Mouse (Mus musculus): ENCODE data around the gene Map2.

The Map2 gene

GRCm38 (mm10) chr1:66196716-66197115, 21.6 kb downstream of the Map2 start:
- DNase-seq (ENCODE audit: low spot score) = no peak

GRCm38 (mm10) chr1:66205517-66205916, 30.4 kb downstream of the Map2 start:
- no peak for DNase-seq (ENCODE audit: low spot score)

- no peak for DNase-seq (ENCODE audit: low spot score)
Observed at GRCm38 (mm10) chr1:66206904-66207303, 31.8 kb downstream of the Map2 start.

GRCm38 (mm10) chr1:66211074-66211791, 36.2 kb downstream of the Map2 start:
- DNase-seq (ENCODE audit: low spot score) = no peak

GRCm38 (mm10) chr1:66221497-66221896, 46.4 kb downstream of the Map2 start:
- no peak for DNase-seq (ENCODE audit: low spot score)

GRCm38 (mm10) chr1:66223331-66223730, 48.3 kb downstream of the Map2 start:
- DNase-seq (ENCODE audit: low spot score) = no peak

DNA sequence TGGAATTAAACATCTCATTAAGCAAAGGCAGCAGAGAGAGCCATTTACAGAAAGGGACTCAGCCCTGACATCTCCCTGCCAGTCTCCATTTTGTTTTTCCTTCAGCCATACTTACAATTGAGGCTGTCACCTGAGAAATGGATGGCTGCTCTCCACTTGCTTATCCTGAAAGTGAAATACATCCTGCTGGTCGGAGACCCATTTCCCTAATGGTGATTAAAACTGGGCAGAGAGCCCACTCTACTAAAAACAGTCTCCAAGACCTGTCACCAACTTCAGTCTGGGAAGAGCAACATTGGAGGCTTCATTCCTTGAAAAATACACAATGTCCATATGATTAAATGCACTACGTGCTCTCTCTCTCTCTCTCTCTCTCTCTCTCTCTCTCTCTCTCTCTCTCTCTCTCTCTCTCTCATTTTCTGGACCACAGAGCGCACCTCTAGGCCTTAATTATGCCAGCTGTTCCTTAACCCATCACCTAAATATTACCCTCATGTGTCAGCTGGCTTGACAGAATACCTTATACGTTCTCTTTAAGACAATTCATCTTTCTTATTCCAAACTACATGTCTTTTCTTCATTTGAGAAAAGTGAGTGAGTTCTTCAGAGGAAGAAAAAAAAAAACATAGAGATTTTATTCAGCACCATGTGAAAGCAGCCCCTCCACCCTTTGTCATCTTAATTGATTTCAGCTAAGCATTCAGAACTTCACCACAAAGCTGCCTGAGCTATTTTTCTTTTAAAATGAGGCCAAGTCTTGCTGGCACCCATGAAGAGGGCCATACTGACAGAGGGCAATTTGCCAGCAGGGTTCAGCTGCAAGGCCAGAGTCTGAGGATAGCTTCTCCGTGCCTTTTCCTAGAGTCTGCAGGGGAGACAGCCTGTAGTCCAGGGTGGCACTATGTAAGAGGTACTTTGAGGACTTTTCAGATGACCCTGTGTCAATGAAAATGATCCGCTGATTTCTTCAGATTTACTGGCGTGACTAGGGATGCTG, 51.6 kb downstream of the Map2 start:
- no peak for DNase-seq (ENCODE audit: low spot score)

DNA sequence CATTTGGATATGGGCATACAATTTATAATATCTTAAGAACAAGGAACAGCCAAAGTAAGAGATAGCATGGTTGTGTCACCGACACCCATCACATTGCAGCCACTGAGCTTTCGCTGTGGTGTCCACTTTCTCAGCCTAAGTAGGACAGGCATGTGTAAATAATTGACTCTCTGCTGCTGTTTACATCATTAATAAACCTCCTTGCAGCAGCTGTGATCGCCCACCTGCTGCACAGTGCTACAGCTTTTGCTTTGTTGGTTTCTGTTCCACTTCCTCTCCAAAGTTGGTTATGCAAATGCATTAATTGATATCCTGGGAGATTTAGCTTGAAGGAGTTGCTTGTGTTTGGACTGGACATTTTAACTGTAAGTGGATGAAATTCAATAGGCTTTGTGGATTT, 53.1 kb downstream of the Map2 start:
- no peak for DNase-seq (ENCODE audit: low spot score)

GRCm38 (mm10) chr1:66230345-66230744, 55.3 kb downstream of the Map2 start:
- DNase-seq (ENCODE audit: low spot score) = no peak

GRCm38 (mm10) chr1:66231963-66232362, 56.9 kb downstream of the Map2 start:
- DNase-seq (ENCODE audit: low spot score) = no peak

DNA sequence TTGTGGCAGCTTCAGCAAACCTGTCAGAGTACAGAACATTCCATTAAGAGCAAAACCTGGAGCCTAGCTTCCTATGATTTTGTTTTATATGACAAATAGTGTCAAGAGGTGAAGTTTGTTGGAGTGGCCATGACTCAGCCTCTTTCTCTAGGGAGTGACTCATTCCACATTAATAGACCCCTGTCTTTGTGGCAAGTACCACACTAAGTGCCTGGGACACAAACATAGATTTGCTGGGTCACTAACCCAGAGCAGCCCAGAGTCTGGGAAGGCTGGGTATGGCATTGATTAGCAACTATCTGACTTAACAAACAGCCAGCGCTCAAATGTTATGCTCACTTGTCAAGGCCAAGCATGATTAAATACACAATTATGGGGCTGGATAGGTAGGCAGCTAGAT, 69.8 kb downstream of the Map2 start:
- no peak for DNase-seq (ENCODE audit: low spot score)

DNA sequence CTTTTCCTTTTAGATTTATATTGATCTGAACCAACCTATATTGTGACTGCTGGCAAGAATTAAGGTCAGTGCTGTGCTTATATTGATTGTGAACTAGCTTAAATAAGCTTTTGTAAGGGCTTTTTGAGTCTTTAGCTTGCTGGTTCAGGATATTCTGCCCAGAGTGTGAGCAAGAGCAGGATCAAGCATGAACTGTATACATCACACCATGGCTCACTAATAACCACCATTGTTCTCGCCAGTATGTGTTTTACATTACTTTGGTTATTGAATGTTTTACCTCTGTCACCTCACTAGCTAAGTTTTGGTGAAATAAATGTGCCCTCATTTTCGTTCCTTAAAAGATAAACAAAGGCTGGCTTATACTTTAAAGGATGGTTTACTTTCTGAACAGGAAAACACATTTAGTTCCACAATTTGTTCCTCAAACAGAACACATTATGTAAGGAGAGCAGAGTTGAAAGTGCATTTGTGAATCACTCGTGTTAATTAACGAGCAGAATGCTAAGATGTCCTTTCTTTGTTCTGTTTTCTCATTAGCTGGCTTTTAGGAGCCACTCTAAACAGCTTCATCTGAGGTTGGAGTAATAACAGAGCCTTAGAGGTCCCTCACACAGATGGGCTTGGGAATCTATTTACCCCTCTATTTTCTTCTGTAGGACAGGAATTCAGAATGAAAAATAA, 76.7 kb downstream of the Map2 start:
- DNase-seq (ENCODE audit: low spot score) = no peak

GRCm38 (mm10) chr1:66252333-66252724, 77.3 kb downstream of the Map2 start:
- DNase-seq (ENCODE audit: low spot score) = no peak

- DNase-seq (ENCODE audit: low spot score) = no peak
Observed at GRCm38 (mm10) chr1:66263220-66263619, 88.1 kb downstream of the Map2 start.

DNA sequence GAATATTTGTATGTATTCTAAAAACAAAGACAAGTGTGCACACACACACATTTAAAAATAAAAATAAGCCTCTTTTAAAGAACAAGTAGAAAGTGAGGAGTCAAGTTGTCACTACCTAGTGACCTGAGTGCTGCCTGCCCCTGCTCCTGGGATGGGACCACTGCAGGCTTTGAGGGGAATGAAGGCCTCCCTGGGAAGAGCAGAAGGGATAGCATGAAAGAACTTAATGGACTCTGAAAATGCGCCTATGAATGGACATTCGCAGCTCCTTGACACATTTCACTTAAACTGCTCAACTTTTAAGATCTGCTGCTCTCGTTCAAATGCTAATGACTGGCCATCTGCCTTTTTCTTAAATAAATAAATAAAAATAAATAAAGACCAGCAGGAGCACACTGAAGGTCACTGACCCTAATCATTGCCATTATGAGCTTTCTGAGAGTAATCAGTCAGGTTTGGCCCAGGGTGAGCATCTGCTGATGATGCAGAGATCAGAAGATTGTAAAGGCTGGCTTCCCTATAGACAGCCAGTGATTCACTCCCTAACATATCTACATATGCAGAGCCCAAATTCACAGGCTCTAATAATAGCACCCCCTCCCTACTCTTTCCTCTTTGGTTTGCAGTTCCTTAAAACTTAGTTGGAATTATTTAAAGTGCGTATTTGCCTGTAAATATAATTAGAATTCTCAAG, 91.3 kb downstream of the Map2 start:
- no peak for DNase-seq (ENCODE audit: low spot score)

GRCm38 (mm10) chr1:66277663-66278062, 102.6 kb downstream of the Map2 start:
- DNase-seq (ENCODE audit: low spot score) = no peak

DNA sequence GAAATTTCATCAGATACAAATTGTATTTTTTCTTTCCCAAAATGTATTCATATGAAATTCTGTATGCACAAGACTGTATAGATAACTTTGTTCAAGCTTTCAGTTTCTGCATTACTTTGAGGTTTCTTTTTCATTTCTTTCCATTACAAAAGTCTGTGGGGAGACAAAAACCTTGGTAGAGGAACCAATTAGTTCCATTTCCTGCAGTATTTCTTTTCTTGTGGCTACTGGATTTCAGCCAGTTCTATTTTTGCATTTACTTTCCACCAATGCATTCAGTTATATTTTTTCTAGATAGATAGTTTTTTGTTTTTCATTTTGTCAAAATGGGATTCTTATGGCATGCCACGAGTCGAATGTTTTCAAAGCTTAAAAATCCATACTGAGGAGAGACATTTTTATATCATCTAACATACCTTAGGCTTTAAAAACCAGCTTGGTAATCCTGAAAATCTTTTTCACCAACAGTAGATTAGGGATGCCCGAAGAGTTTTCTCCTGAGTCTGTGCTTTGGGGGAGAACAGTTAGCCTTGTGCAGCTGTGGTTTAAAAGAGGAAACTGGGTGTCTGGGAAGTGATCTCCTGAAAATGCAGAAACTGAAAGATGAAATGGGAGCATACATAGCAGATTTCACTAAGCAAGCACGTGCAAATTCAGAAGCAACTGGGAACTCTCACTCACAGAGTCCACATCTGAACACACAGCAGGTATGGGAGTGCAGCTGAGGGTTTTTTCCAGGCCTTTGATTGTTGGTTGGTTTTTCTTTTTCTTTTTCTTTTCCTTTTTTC, 104.3 kb downstream of the Map2 start:
- no peak for DNase-seq (ENCODE audit: low spot score)

GRCm38 (mm10) chr1:66280152-66280551, 105.1 kb downstream of the Map2 start:
- DNase-seq (ENCODE audit: low spot score) = no peak

GRCm38 (mm10) chr1:66282447-66282846, 107.4 kb downstream of the Map2 start:
- DNase-seq (ENCODE audit: low spot score) = no peak

DNA sequence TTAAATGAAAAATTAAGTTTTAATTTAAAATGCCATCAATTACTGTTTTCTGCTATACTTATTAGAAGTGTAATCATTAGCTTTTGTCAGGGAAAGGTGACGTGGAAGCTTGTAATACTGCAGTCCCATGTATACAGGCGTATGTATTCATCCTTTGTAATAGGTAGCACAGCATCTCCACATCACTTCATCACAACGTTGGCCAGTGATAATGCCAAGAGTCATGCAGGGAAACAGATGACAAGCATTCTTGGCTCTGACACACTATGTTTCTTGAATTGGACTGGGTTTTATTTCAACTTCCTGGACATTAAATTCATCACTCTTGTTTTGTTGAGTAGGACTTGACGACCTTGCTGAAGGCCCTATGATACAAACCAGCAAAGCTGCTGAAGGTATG, 113.9 kb downstream of the Map2 start:
- DNase-seq (ENCODE audit: low spot score) = no peak

Measured in testis, postnatal 10 days (tissue).